Mouse (Mus musculus) CH12.LX (cell line): ENCODE measurements at regions not wholly inside any gene's neighbourhood (a gene's known extent, or its start where the extent isn't known, plus 50 kb on each side); places are given as distances from the start of the nearest gene placed in this dataset.

Experiments
- CTCF ChIP-seq, 2 experiments: IDR thresholded peaks in 1 of 2; conservative IDR thresholded peaks in 1 of 2; 2 replicates each; pipeline ENCODE4 v1.5.1; 2011 to 2012; ENCODE audit warnings: low read depth in 2 of 2, low read length in 2 of 2, improper control_type of control experiment in 1 of 2, inconsistent platforms in 1 of 2, mild to moderate bottlenecking in 1 of 2, moderate library complexity in 1 of 2
- E2F4 ChIP-seq: IDR thresholded peaks from 2 replicates; pipeline ENCODE4 v1.6.1; 2011; ENCODE audit warnings: low read depth, low read length, improper control_type of control experiment; ENCODE audit not compliant: insufficient replicate concordance
- GABPA ChIP-seq: IDR thresholded peaks from 2 replicates; pipeline ENCODE4 v1.6.1; 2012; ENCODE audit warnings: low read depth, low read length, improper control_type of control experiment, inconsistent platforms; ENCODE audit not compliant: insufficient replicate concordance
- MAZ ChIP-seq: IDR thresholded peaks from 2 replicates; pipeline ENCODE4 v1.6.1; 2012; ENCODE audit warnings: low read depth, mild to moderate bottlenecking, inconsistent platforms, low read length, improper control_type of control experiment, moderate library complexity
- MXI1 ChIP-seq: IDR thresholded peaks from 2 replicates; pipeline ENCODE4 v1.6.1; 2011; ENCODE audit warnings: mild to moderate bottlenecking, low read depth, low read length, improper control_type of control experiment
- POLR2A ChIP-seq: IDR thresholded peaks from 2 replicates; pipeline ENCODE4 v1.6.1; 2011; ENCODE audit warnings: low read depth, mild to moderate bottlenecking, improper control_type of control experiment, low read length
- ZKSCAN1 ChIP-seq: IDR thresholded peaks from 2 replicates; pipeline ENCODE4 v1.6.1; 2012; ENCODE audit warnings: low read depth, inconsistent platforms, low read length, improper control_type of control experiment, borderline replicate concordance

GRCm38 (mm10) chr5:50512539-50512938, 453.7 kb upstream of the Adgra3 start:
- TF ChIP-seq E2F4 (no peak), MAZ (no peak), POLR2A (no peak), MXI1 (no peak), CTCF (conservative IDR thresholded peaks at IDR 0.05 in 1 of 2, IDR thresholded peaks at IDR 0.05 in 1 of 2; ENCODE audit: low read depth in 2 of 2, low read length in 2 of 2) (no peak), GABPA (no peak), ZKSCAN1 (no peak)
